Mouse (Mus musculus): Measurements from ENCODE around the gene Cdkl3. TPM values are rescaled to one million over a fixed set of nuclear protein-coding genes. Genes with fewer than 3 reads are reported as not detected.
A peak's percentile ranks its signal among the peaks of the same experiment; 100 is the strongest.

Cdkl3 gene
- polyA plus RNA-seq, 2 experiments, result 9.5 to 12.3 TPM

- Histone ChIP-seq H3K27me3 (ENCODE audit: control insufficient read depth, insufficient read depth, low read length) (no peaks in the 10 kb centered on the region), H3K9me3 (ENCODE audit: control insufficient read depth, low read length) (no peaks in the 10 kb centered on the region), H3K27ac (replicated peaks; ENCODE audit: low read depth, low read length) (no peak overlapping the region), H3K4me1 (ENCODE audit: control insufficient read depth, insufficient read depth, low read length) (no peaks in the 10 kb centered on the region), H3K9ac (ENCODE audit: low read depth, low read length, severe bottlenecking) (no peak overlapping the region), H3K4me2 (replicated peaks; ENCODE audit: low read depth, low read length, severe bottlenecking) (no peak overlapping the region), H3K4me3 (replicated peaks; ENCODE audit: low read length) (no peak overlapping the region), H3K36me3 (ENCODE audit: control insufficient read depth, insufficient read depth, low read length) (peaks cover 30% of the 10 kb centered on the region)
- no peak for ATAC-seq (ENCODE audit: low FRiP score, low read depth)
- no peak for TF ChIP-seq POLR2A (IDR thresholded peaks at IDR 0.05; ENCODE audit: borderline replicate concordance, extremely low read depth, insufficient read depth, insufficient read length)
- DNase-seq (ENCODE audit: low spot score), result no peak
- WGBS, result 69% methylated on average over 5 of the region's 5 CpGs
Measured at GRCm38 (mm10) chr11:52128316-52129061, 124.5 kb downstream of the Cdkl3 start.

GRCm38 (mm10) chr11:52129171-52129570 is 125.2 kb downstream of the Cdkl3 start:
- Histone ChIP-seq H3K27me3 (ENCODE audit: control insufficient read depth, insufficient read depth, low read length) (no peaks in the 10 kb centered on the region), H3K27ac (replicated peaks; ENCODE audit: low read depth, low read length) (no peak overlapping the region), H3K4me3 (replicated peaks; ENCODE audit: low read length) (no peak overlapping the region), H3K9ac (ENCODE audit: low read depth, low read length, severe bottlenecking) (no peak overlapping the region), H3K4me2 (replicated peaks; ENCODE audit: low read depth, low read length, severe bottlenecking) (no peak overlapping the region), H3K9me3 (ENCODE audit: control insufficient read depth, low read length) (no peaks in the 10 kb centered on the region), H3K4me1 (ENCODE audit: control insufficient read depth, insufficient read depth, low read length) (no peaks in the 10 kb centered on the region), H3K36me3 (ENCODE audit: control insufficient read depth, insufficient read depth, low read length) (peaks cover 25% of the 10 kb centered on the region)
- whole genome bisulfite sequencing, result 34% methylated on average over 3 of the region's 3 CpGs
- no peak for DNase-seq (ENCODE audit: low spot score)
- ATAC-seq (ENCODE audit: low FRiP score, low read depth), result no peak
- TF ChIP-seq POLR2A (IDR thresholded peaks at IDR 0.05; ENCODE audit: borderline replicate concordance, extremely low read depth, insufficient read depth, insufficient read length), result no peak

- ATAC-seq (ENCODE audit: low FRiP score, low read depth), result no peak
- TF ChIP-seq POLR2A (IDR thresholded peaks at IDR 0.05; ENCODE audit: borderline replicate concordance, extremely low read depth, insufficient read depth, insufficient read length), result no peak
Measured at GRCm38 (mm10) chr11:52129621-52130450, 125.8 kb downstream of the Cdkl3 start.

GRCm38 (mm10) chr11:52130451-52131068 is 126.5 kb downstream of the Cdkl3 start:
- DNase-seq (ENCODE audit: low spot score), result no peak
- Histone ChIP-seq H3K36me3 (ENCODE audit: control insufficient read depth, insufficient read depth, low read length) (0 out of 2 replicates have a peak, but pooled peaks cover 12% of the 10 kb centered on the region), H3K27me3 (ENCODE audit: control insufficient read depth, insufficient read depth, low read length) (no peaks in the 10 kb centered on the region), H3K9ac (ENCODE audit: low read depth, low read length, severe bottlenecking) (no peak overlapping the region), H3K9me3 (ENCODE audit: control insufficient read depth, low read length) (peaks cover 1% of the 10 kb centered on the region; the same call in 1 of the 2 replicates), H3K4me3 (replicated peaks; ENCODE audit: low read length) (no peak overlapping the region), H3K4me1 (ENCODE audit: control insufficient read depth, insufficient read depth, low read length) (no peaks in the 10 kb centered on the region), H3K4me2 (replicated peaks; ENCODE audit: low read depth, low read length, severe bottlenecking) (no peak overlapping the region), H3K27ac (replicated peaks; ENCODE audit: low read depth, low read length) (no peak overlapping the region)
- TF ChIP-seq POLR2A (IDR thresholded peaks at IDR 0.05; ENCODE audit: borderline replicate concordance, extremely low read depth, insufficient read depth, insufficient read length), result no peak
- whole genome bisulfite sequencing, result 88% methylated on average over 7 of the region's 7 CpGs
- ATAC-seq (ENCODE audit: low FRiP score, low read depth), result no peak

More at GRCm38 (mm10) chr11:52129621-52130450, 125.8 kb downstream of the Cdkl3 start:
- Histone ChIP-seq H3K9ac (ENCODE audit: low read depth, low read length, severe bottlenecking) (no peak overlapping the region), H3K9me3 (ENCODE audit: control insufficient read depth, low read length) (no peaks in the 10 kb centered on the region), H3K4me1 (ENCODE audit: control insufficient read depth, insufficient read depth, low read length) (no peaks in the 10 kb centered on the region), H3K4me3 (replicated peaks; ENCODE audit: low read length) (no peak overlapping the region), H3K36me3 (ENCODE audit: control insufficient read depth, insufficient read depth, low read length) (peaks cover 19% of the 10 kb centered on the region; the same call in 1 of the 2 replicates), H3K27ac (replicated peaks; ENCODE audit: low read depth, low read length) (peak overlapping the region; percentile 38; the same call in 1 of the 2 replicates), H3K27me3 (ENCODE audit: control insufficient read depth, insufficient read depth, low read length) (no peaks in the 10 kb centered on the region), H3K4me2 (replicated peaks; ENCODE audit: low read depth, low read length, severe bottlenecking) (no peak overlapping the region)
- DNase-seq (ENCODE audit: low spot score), result no peak
- WGBS, result 74% methylated on average over 10 of the region's 10 CpGs

Small RNAs within 50 kb of the gene (microRNA-seq; reads per million reads assigned to microRNA genes)
- not detected for gene Gm24157
- gene Mir3061, result 6.0 reads per million, percentile 16 among the genes with 10 or more reads in this experiment

Other genes starting within 250 kb of the Cdkl3 start
- 15.2 and 19.4 TPM in 2 replicates for gene Sec24a, start 240.6 kb upstream of the Cdkl3 start, polyA plus RNA-seq (2012; rRNA removed)
- 18.0 and 18.5 TPM in 2 replicates for gene Sec24a, start 240.6 kb upstream of the Cdkl3 start, polyA plus RNA-seq (2014; fragmentation: Nextera tagmentation; extraction: Ambion mirVana)
- 54.7 and 55.1 TPM in 2 replicates for gene Sar1b, start 240.5 kb upstream of the Cdkl3 start, polyA plus RNA-seq (2012; rRNA removed)
- 98.2 and 117 TPM in 2 replicates for gene Sar1b, start 240.5 kb upstream of the Cdkl3 start, polyA plus RNA-seq (2014; fragmentation: Nextera tagmentation; extraction: Ambion mirVana)
- 5.2 and 5.7 TPM in 2 replicates for gene Jade2, start 146.6 kb upstream of the Cdkl3 start, polyA plus RNA-seq (2012; rRNA removed)
- 1.7 and 1.8 TPM in 2 replicates for gene Jade2, start 146.6 kb upstream of the Cdkl3 start, polyA plus RNA-seq (2014; fragmentation: Nextera tagmentation; extraction: Ambion mirVana)
- gene Cdkn2aipnl, start 36.6 kb upstream of the Cdkl3 start, polyA plus RNA-seq (2012; rRNA removed), result 42.5 and 44.6 TPM in 2 replicates
- gene Cdkn2aipnl, start 36.6 kb upstream of the Cdkl3 start, polyA plus RNA-seq (2014; fragmentation: Nextera tagmentation; extraction: Ambion mirVana), result 93.3 and 103 TPM in 2 replicates
- 194 and 211 TPM in 2 replicates for gene Ube2b, start 3.5 kb upstream of the Cdkl3 start, polyA plus RNA-seq (2012; rRNA removed)
- gene Ube2b, start 3.5 kb upstream of the Cdkl3 start, polyA plus RNA-seq (2014; fragmentation: Nextera tagmentation; extraction: Ambion mirVana), result 141 and 151 TPM in 2 replicates
- gene Ppp2ca, start 94.5 kb downstream of the Cdkl3 start, polyA plus RNA-seq (2012; rRNA removed), result 63.9 and 65.6 TPM in 2 replicates
- 88.4 and 93.6 TPM in 2 replicates for gene Ppp2ca, start 94.5 kb downstream of the Cdkl3 start, polyA plus RNA-seq (2014; fragmentation: Nextera tagmentation; extraction: Ambion mirVana)
- gene Olfr1373, start 141.3 kb downstream of the Cdkl3 start, polyA plus RNA-seq (2012; rRNA removed), result not detected in 2 replicates
- gene Olfr1373, start 141.3 kb downstream of the Cdkl3 start, polyA plus RNA-seq (2014; fragmentation: Nextera tagmentation; extraction: Ambion mirVana), result not detected in 2 replicates
- gene Olfr1371, start 209.8 kb downstream of the Cdkl3 start, polyA plus RNA-seq (2012; rRNA removed), result not detected in 2 replicates
- gene Olfr1371, start 209.8 kb downstream of the Cdkl3 start, polyA plus RNA-seq (2014; fragmentation: Nextera tagmentation; extraction: Ambion mirVana), result not detected in 2 replicates
- 134 and 172 TPM in 2 replicates for gene Skp1a, start 227.8 kb downstream of the Cdkl3 start, polyA plus RNA-seq (2012; rRNA removed)
- 746 and 751 TPM in 2 replicates for gene Skp1a, start 227.8 kb downstream of the Cdkl3 start, polyA plus RNA-seq (2014; fragmentation: Nextera tagmentation; extraction: Ambion mirVana)